Mouse (Mus musculus): ENCODE measurements around the gene Xlr5c. TPM values are rescaled to one million over a fixed set of nuclear protein-coding genes. Genes with fewer than 3 reads are reported as not detected.
"Not testable (repeated sequence)": the region's sequence is repeated elsewhere in the genome, so short reads cannot be mapped to it uniquely, and the experiment has no call there.

Gene Xlr5c
- not detected in 2 replicates for polyA plus RNA-seq (2014; fragmentation: Nextera tagmentation; extraction: Ambion mirVana)

DNA sequence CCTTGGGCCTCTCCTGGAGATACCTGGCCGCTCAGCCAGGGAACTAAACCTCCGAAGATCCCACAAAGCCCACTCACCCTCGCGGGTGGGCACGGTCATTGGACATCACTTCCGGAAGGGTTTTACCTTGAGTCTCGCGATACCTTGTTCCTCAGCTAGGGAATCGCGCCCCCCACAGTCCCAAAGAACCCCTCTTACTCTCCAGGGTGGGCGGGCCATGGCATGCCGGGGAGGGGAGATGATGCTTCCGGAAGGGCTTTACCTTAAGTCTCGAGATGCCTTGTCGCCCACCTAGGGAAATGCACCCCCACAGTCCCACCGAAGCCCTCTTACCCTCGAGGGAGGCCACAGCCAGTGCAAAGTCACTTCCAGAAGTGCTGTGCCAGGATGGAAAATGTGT, at the start of gene Xlr5c, which contains the start of gene Xlr5a:
Gene Xlr5c, minus strand, starts transcription at position 101 of the 400 bp plus-strand sequence.
Gene Xlr5a, minus strand, starts transcription at position 101 of the 400 bp plus-strand sequence.
- not testable (repeated sequence) for H3K4me2 ChIP-seq (ENCODE audit: low read length); H3K4me3 ChIP-seq (ENCODE audit: control insufficient read depth in 1 of 2, insufficient read depth in 1 of 2, low read depth in 1 of 2, low read length in 2 of 2); H3K4me1 ChIP-seq (ENCODE audit: control insufficient read depth in 2 of 2, insufficient read depth in 2 of 2, low read length in 2 of 2); H3K27ac ChIP-seq (replicated peaks in 1 of 2; ENCODE audit: control insufficient read depth in 1 of 2, insufficient read depth in 1 of 2, low read depth in 2 of 2, low read length in 2 of 2); H3K9ac ChIP-seq (ENCODE audit: low read length); H3K36me3 ChIP-seq (ENCODE audit: control insufficient read depth, insufficient read depth, low read length); ATAC-seq (ENCODE audit: insufficient number of reproducible peaks, insufficient read depth, low FRiP score, low read depth); H3K27me3 ChIP-seq (ENCODE audit: control insufficient read depth, insufficient read depth, low read length); H3K9me3 ChIP-seq (ENCODE audit: control insufficient read depth, low read length)
- WGBS, result 89% methylated on average over 12 of the region's 17 CpGs

DNA sequence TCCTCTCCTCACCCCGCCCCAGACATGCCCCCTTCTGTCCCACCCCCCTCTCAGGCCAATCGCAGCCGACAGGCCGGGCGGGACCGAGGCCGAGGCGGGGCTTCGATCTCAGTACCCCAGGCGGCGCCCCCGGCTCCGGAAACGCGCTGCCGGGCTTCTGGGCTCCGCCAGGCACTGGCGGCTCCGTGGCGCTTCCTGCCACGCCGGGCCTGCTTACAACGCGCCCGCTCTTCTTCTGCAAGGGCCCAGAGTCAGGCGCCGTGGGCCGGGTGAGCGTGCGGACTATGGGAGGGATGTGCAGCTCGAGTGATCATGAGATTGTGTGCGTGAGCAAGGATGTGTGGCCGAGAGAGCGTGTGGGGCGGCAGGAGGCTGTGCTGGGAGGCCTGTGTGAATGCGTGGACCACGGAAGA, 49.7 kb upstream of the Xlr5c start, which contains the start of gene Zfp275:
Gene Zfp275, plus strand, starts transcription at position 139 of the 413 bp plus-strand sequence.
- peak; percentile 83; the same call in 1 of the 2 replicates for ATAC-seq (ENCODE audit: insufficient number of reproducible peaks, insufficient read depth, low FRiP score, low read depth)
- 19% methylated on average over 37 of the region's 37 CpGs for WGBS
- Histone ChIP-seq H3K9ac (ENCODE audit: low read length) (peak within 1 kb of the TSS; percentile 81), H3K4me3 (ENCODE audit: control insufficient read depth in 1 of 2, insufficient read depth in 1 of 2, low read depth in 1 of 2, low read length in 2 of 2) (peak within 1 kb of the TSS; percentile 60 to 65), H3K27ac (replicated peaks in 1 of 2; ENCODE audit: control insufficient read depth in 1 of 2, insufficient read depth in 1 of 2, low read depth in 2 of 2, low read length in 2 of 2) (peak within 1 kb of the TSS; percentile 60 to 75), H3K4me1 (ENCODE audit: control insufficient read depth in 2 of 2, insufficient read depth in 2 of 2, low read length in 2 of 2) (peaks cover 2 to 7% of the 10 kb centered on the region in 2 experiments; a peak in 2 of 4 replicates), H3K27me3 (ENCODE audit: control insufficient read depth, insufficient read depth, low read length) (no peaks in the 10 kb centered on the region), H3K36me3 (ENCODE audit: control insufficient read depth, insufficient read depth, low read length) (peaks cover 9% of the 10 kb centered on the region), H3K9me3 (ENCODE audit: control insufficient read depth, low read length) (no peaks in the 10 kb centered on the region), H3K4me2 (ENCODE audit: low read length) (peak within 1 kb of the TSS; percentile 69)

DNA sequence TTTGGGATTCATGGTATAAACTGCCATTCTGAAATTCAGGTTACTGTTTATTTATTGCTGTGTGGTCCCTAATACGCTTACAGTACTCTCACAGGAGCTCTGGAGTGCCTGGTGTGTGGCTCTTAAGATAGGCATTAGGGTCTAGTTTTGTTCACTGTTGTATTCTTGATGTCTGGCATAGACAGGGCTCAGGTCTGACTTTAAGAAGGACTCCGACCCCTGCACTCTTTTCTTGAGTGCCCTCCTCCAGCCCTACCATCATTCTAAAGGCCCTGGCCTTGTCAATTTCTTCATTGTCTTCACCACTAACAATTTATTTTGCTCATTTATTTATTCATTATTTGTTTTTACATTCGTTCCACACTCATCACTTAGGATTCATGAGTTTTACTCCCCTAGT, 49.3 kb upstream of the Xlr5c start:
- 31% methylated on average over 3 of the region's 3 CpGs for WGBS
- peak overlapping the region in 1 of 2 experiments; percentile 65; a peak in 2 of 4 replicates for H3K4me3 ChIP-seq (ENCODE audit: control insufficient read depth in 1 of 2, insufficient read depth in 1 of 2, low read depth in 1 of 2, low read length in 2 of 2)
- H3K4me2 ChIP-seq (ENCODE audit: low read length), result peak overlapping the region; percentile 69
- H3K9ac ChIP-seq (ENCODE audit: low read length), result no peak overlapping the region
- peaks cover 2 to 7% of the 10 kb centered on the region in 2 experiments; a peak in 2 of 4 replicates for H3K4me1 ChIP-seq (ENCODE audit: control insufficient read depth in 2 of 2, insufficient read depth in 2 of 2, low read length in 2 of 2)
- H3K9me3 ChIP-seq (ENCODE audit: control insufficient read depth, low read length), result no peaks in the 10 kb centered on the region
- no peak overlapping the region for H3K27ac ChIP-seq (replicated peaks in 1 of 2; ENCODE audit: control insufficient read depth in 1 of 2, insufficient read depth in 1 of 2, low read depth in 2 of 2, low read length in 2 of 2)
- ATAC-seq (ENCODE audit: insufficient number of reproducible peaks, insufficient read depth, low FRiP score, low read depth), result no peak
- peaks cover 9% of the 10 kb centered on the region for H3K36me3 ChIP-seq (ENCODE audit: control insufficient read depth, insufficient read depth, low read length)
- no peaks in the 10 kb centered on the region for H3K27me3 ChIP-seq (ENCODE audit: control insufficient read depth, insufficient read depth, low read length)

DNA sequence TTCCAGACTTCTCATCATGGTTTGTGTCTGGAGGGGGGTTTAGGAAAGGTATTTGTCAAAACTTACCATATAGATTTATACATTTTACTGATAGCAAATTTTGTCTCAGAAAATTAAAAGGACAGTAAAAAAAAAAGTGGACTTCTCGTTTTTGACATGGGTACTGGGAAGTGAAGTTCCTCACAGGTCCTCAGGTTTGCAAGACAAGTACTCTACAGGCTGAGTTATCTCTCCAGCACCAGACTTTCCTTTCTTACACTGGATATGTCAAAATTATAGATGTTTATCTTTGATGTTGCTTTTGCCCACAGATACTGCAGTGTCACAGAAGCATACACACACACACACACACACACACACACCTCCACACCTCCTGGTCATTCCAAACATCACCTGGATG, 48.7 kb upstream of the Xlr5c start:
- WGBS, result 44% methylated on average over 1 of the region's 1 CpGs
- ATAC-seq (ENCODE audit: insufficient number of reproducible peaks, insufficient read depth, low FRiP score, low read depth), result no peak
- H3K4me1 ChIP-seq (ENCODE audit: control insufficient read depth in 2 of 2, insufficient read depth in 2 of 2, low read length in 2 of 2), result peaks cover 2 to 7% of the 10 kb centered on the region in 2 experiments; a peak in 2 of 4 replicates

DNA sequence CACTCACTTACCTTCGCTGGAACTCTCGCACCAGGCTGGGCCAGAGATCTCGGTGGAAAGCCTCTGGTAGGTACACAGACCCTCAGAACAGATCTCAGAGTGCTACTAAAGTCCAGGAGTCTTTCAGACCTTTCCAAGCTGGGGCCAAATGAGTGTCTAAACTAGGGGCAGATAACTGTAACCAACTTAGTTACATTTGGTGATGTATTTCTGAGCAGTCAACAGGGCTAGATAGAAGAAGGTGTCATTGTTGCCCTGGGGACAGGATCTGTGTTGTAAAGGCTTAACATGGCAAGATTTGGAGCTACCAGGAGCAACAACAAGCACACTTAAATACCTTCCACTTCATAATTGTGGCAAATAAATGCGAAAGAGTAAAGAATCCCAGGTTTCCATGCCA, 44.0 kb upstream of the Xlr5c start, which contains the start of gene Gm45015:
Gene Gm45015, minus strand, starts transcription at position 101 of the 400 bp plus-strand sequence.
- Histone ChIP-seq H3K4me2 (ENCODE audit: low read length) (no peak within 1 kb of the TSS), H3K36me3 (ENCODE audit: control insufficient read depth, insufficient read depth, low read length) (no peaks in the 10 kb centered on the region), H3K4me3 (ENCODE audit: control insufficient read depth in 1 of 2, insufficient read depth in 1 of 2, low read depth in 1 of 2, low read length in 2 of 2) (no peak within 1 kb of the TSS), H3K27ac (replicated peaks in 1 of 2; ENCODE audit: control insufficient read depth in 1 of 2, insufficient read depth in 1 of 2, low read depth in 2 of 2, low read length in 2 of 2) (no peak within 1 kb of the TSS), H3K9me3 (ENCODE audit: control insufficient read depth, low read length) (no peaks in the 10 kb centered on the region), H3K27me3 (ENCODE audit: control insufficient read depth, insufficient read depth, low read length) (no peaks in the 10 kb centered on the region), H3K4me1 (ENCODE audit: control insufficient read depth in 2 of 2, insufficient read depth in 2 of 2, low read length in 2 of 2) (no peaks in the 10 kb centered on the region), H3K9ac (ENCODE audit: low read length) (no peak within 1 kb of the TSS)
- ATAC-seq (ENCODE audit: insufficient number of reproducible peaks, insufficient read depth, low FRiP score, low read depth), result no peak
- 65% methylated on average over 4 of the region's 4 CpGs for WGBS

More for the DNA sequence above, 48.7 kb upstream of the Xlr5c start:
- no peak overlapping the region for H3K9ac ChIP-seq (ENCODE audit: low read length)
- no peak overlapping the region for H3K4me3 ChIP-seq (ENCODE audit: control insufficient read depth in 1 of 2, insufficient read depth in 1 of 2, low read depth in 1 of 2, low read length in 2 of 2)
- H3K27ac ChIP-seq (replicated peaks in 1 of 2; ENCODE audit: control insufficient read depth in 1 of 2, insufficient read depth in 1 of 2, low read depth in 2 of 2, low read length in 2 of 2), result no peak overlapping the region
- H3K27me3 ChIP-seq (ENCODE audit: control insufficient read depth, insufficient read depth, low read length), result no peaks in the 10 kb centered on the region
- H3K36me3 ChIP-seq (ENCODE audit: control insufficient read depth, insufficient read depth, low read length), result peaks cover 9% of the 10 kb centered on the region
- no peak overlapping the region for H3K4me2 ChIP-seq (ENCODE audit: low read length)
- H3K9me3 ChIP-seq (ENCODE audit: control insufficient read depth, low read length), result no peaks in the 10 kb centered on the region

DNA sequence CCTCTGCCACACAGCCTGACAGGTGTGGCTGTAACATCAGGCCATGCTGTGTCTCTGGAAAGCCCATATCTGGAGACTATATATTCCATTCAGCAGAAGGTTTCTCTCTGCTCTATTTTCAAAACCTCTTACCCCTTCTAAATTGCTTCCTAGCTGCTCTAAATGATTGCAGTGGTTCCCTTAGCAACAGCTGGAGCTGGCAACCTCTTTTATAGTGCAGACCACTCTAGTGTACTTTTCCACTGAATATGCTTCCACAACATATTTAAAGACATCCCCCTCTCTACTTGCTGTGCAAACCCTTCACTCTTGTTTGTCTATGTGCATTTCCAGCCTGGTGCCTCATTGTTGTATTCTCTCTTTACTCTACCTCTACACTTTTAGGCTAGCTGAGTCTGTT, 40.8 kb upstream of the Xlr5c start:
- no peaks in the 10 kb centered on the region for H3K4me1 ChIP-seq (ENCODE audit: control insufficient read depth in 2 of 2, insufficient read depth in 2 of 2, low read length in 2 of 2)

DNA sequence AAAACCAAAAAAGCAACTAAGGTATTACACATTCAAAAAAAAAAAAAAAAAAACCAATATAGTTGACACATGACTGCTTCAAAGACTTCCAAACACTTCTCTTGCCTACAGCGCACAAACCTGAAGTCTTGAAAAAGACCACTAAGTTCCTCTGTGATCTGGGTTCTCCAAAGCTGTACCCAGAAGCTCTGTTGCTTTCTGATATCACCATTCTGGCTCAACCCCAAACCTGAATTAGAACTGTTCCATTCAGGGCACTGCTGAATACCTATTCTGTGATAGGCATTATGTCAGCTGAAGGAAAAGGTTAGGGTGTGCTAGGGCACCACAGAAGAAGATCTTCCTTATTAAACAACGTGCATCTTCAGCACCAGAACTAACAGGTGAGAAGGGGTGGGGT, 34.4 kb upstream of the Xlr5c start:
- ATAC-seq (ENCODE audit: insufficient number of reproducible peaks, insufficient read depth, low FRiP score, low read depth), result no peak
- H3K27ac ChIP-seq (replicated peaks in 1 of 2; ENCODE audit: control insufficient read depth in 1 of 2, insufficient read depth in 1 of 2, low read depth in 2 of 2, low read length in 2 of 2), result no peak overlapping the region
- H3K4me1 ChIP-seq (ENCODE audit: control insufficient read depth in 2 of 2, insufficient read depth in 2 of 2, low read length in 2 of 2), result no peaks in the 10 kb centered on the region
- no peak overlapping the region for H3K4me2 ChIP-seq (ENCODE audit: low read length)
- peaks cover 2% of the 10 kb centered on the region; the same call in 1 of the 2 replicates for H3K27me3 ChIP-seq (ENCODE audit: control insufficient read depth, insufficient read depth, low read length)
- H3K4me3 ChIP-seq (ENCODE audit: control insufficient read depth in 1 of 2, insufficient read depth in 1 of 2, low read depth in 1 of 2, low read length in 2 of 2), result no peak overlapping the region
- H3K9ac ChIP-seq (ENCODE audit: low read length), result no peak overlapping the region
- H3K9me3 ChIP-seq (ENCODE audit: control insufficient read depth, low read length), result no peaks in the 10 kb centered on the region
- 74% methylated on average over 2 of the region's 2 CpGs for WGBS
- H3K36me3 ChIP-seq (ENCODE audit: control insufficient read depth, insufficient read depth, low read length), result no peaks in the 10 kb centered on the region

More for the DNA sequence above, 40.8 kb upstream of the Xlr5c start:
- H3K27ac ChIP-seq (replicated peaks in 1 of 2; ENCODE audit: control insufficient read depth in 1 of 2, insufficient read depth in 1 of 2, low read depth in 2 of 2, low read length in 2 of 2), result no peak overlapping the region
- ATAC-seq (ENCODE audit: insufficient number of reproducible peaks, insufficient read depth, low FRiP score, low read depth), result no peak
- no peak overlapping the region for H3K9ac ChIP-seq (ENCODE audit: low read length)
- no peak overlapping the region for H3K4me3 ChIP-seq (ENCODE audit: control insufficient read depth in 1 of 2, insufficient read depth in 1 of 2, low read depth in 1 of 2, low read length in 2 of 2)
- no peak overlapping the region for H3K4me2 ChIP-seq (ENCODE audit: low read length)
- no peaks in the 10 kb centered on the region; the same call in 1 of the 2 replicates for H3K27me3 ChIP-seq (ENCODE audit: control insufficient read depth, insufficient read depth, low read length)
- no peaks in the 10 kb centered on the region for H3K36me3 ChIP-seq (ENCODE audit: control insufficient read depth, insufficient read depth, low read length)
- no peaks in the 10 kb centered on the region for H3K9me3 ChIP-seq (ENCODE audit: control insufficient read depth, low read length)

DNA sequence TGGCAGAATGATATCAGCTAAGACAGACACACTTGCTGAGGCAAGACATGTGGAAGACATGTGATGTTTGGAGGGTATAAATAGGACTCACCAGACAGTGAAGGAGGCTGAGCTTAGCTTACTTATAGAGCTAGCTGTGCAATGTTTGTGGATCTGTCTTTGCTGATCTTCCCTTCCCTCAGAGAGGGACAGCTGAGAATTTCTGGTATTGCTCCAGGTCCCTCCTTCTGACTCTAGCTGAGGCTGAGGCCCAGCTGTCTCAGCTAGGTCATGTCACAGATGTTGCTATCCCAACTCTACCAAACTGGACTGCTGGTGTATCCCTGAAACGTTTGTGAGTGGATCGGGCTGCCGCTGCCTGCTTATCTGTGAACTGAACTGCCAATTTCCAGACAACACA, 28.3 kb upstream of the Xlr5c start:
- ATAC-seq (ENCODE audit: insufficient number of reproducible peaks, insufficient read depth, low FRiP score, low read depth), result no peak
- WGBS, result 63% methylated on average over 3 of the region's 3 CpGs
- Histone ChIP-seq H3K4me1 (ENCODE audit: control insufficient read depth in 2 of 2, insufficient read depth in 2 of 2, low read length in 2 of 2) (no peaks in the 10 kb centered on the region), H3K9ac (ENCODE audit: low read length) (no peak overlapping the region), H3K36me3 (ENCODE audit: control insufficient read depth, insufficient read depth, low read length) (no peaks in the 10 kb centered on the region), H3K27me3 (ENCODE audit: control insufficient read depth, insufficient read depth, low read length) (no peaks in the 10 kb centered on the region), H3K9me3 (ENCODE audit: control insufficient read depth, low read length) (no peaks in the 10 kb centered on the region), H3K27ac (replicated peaks in 1 of 2; ENCODE audit: control insufficient read depth in 1 of 2, insufficient read depth in 1 of 2, low read depth in 2 of 2, low read length in 2 of 2) (no peak overlapping the region), H3K4me2 (ENCODE audit: low read length) (no peak overlapping the region), H3K4me3 (ENCODE audit: control insufficient read depth in 1 of 2, insufficient read depth in 1 of 2, low read depth in 1 of 2, low read length in 2 of 2) (no peak overlapping the region)

Data from heart, embryonic 14.5 days (tissue).